Mouse (Mus musculus): ENCODE data around the gene Rtkn2. TPM values are rescaled to one million over a fixed set of nuclear protein-coding genes. Genes with fewer than 3 reads are reported as not detected.

Gene Rtkn2
- polyA plus RNA-seq, 1 experiment: 0.14 TPM

DNA sequence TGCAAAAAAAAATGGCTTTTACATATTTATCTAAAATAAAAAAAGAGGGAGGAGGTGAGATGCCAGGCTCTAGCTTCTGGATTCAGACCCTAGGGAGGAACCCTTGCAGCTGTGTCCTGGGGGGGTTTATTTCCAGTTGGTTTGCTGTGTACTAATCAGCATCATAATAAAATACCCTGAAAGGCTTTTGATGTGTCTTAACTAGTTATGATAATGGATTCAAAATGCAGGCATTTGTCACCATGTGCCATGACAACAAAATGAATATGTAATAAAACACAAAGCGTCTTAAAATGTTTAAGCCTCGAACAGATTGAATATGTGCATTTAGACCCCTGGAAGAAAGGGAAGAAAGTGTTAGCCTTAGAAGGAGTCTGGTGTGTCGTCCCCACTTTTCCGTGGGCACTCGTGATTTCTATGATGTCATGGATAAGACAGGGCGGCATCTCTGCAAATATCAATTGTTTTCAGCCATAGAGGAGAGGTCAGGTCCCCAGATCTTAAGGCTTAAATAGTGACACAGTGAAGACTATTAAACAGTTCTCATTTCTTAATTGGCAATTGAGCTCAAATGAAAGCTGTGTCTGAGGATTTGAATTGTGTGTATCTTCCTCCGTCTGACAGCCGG, 59.7 kb downstream of the Rtkn2 start:
- Histone ChIP-seq H3K4me3 (ENCODE audit: control insufficient read depth, low read depth, low read length) (no peak overlapping the region), H3K36me3 (ENCODE audit: control insufficient read depth, insufficient read depth, low read length) (no peaks in the 10 kb centered on the region), H3K27ac (ENCODE audit: control insufficient read depth, insufficient read depth, low read depth, low read length) (no peak overlapping the region), H3K27me3 (ENCODE audit: control insufficient read depth, insufficient read depth, low read length) (no peaks in the 10 kb centered on the region), H3K4me1 (ENCODE audit: control insufficient read depth, insufficient read depth, low read length) (no peaks in the 10 kb centered on the region; the same call in 1 of the 2 replicates)
- TF ChIP-seq CTCF (IDR thresholded peaks at IDR 0.05; ENCODE audit: control insufficient read depth, insufficient read depth, insufficient replicate concordance, low read depth, low read length): no peak
- TF ChIP-seq POLR2A (IDR thresholded peaks at IDR 0.05; ENCODE audit: control insufficient read depth, low read depth, low read length): no peak

DNA sequence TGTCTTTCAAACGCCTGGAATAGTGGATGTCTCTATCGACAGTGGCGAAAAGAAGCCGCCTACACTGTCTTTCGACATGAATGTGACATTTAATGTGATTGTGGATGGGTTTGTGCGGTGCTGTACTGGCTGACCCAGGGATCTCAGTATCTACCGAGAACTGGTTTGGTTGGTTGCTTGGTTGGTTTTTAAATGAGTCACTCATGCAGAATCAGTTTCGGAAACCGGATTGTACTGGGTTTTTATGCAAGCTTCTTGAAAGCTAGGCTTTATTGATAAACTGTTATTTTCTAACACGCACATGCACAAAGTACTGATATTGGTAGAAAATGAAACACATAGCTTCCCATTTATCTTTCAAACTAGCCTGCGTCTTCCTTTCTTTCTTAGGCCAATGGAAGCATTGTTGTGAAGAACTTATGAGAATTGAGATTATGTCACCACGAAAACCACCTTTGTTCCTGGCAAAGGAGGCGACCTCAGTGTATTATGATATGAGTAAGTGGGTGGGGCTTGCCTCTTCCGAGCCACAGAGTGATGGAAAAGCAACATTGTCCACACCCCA, 60.4 kb downstream of the Rtkn2 start:
- no peaks in the 10 kb centered on the region; the same call in 1 of the 2 replicates for H3K4me1 ChIP-seq (ENCODE audit: control insufficient read depth, insufficient read depth, low read length)
- TF ChIP-seq POLR2A (IDR thresholded peaks at IDR 0.05; ENCODE audit: control insufficient read depth, low read depth, low read length) (no peak), CTCF (IDR thresholded peaks at IDR 0.05; ENCODE audit: control insufficient read depth, insufficient read depth, insufficient replicate concordance, low read depth, low read length) (no peak)
- H3K27me3 ChIP-seq (ENCODE audit: control insufficient read depth, insufficient read depth, low read length): no peaks in the 10 kb centered on the region
- H3K36me3 ChIP-seq (ENCODE audit: control insufficient read depth, insufficient read depth, low read length): no peaks in the 10 kb centered on the region
- no peak overlapping the region for H3K4me3 ChIP-seq (ENCODE audit: control insufficient read depth, low read depth, low read length)
- no peak overlapping the region for H3K27ac ChIP-seq (ENCODE audit: control insufficient read depth, insufficient read depth, low read depth, low read length)

DNA sequence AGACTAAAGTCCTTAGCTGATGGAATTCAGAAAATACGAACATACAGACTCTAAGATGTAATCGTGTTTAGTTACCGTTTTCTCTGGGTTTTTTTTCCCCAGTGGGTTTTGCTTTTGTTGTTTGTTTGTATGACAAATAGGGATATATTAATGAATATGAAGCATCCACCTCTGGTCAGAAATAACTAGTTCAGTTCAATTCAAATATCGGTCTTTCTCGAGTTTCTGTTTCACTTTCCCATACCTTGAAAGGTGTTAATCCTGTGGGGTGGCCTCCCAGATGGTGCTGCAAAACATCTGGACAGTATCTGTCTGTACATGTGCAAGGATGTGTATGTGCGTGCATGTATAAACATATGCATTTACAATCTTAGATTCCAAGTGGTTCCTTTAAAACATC, 61.0 kb downstream of the Rtkn2 start:
- Histone ChIP-seq H3K4me3 (ENCODE audit: control insufficient read depth, low read depth, low read length) (no peak overlapping the region), H3K27ac (ENCODE audit: control insufficient read depth, insufficient read depth, low read depth, low read length) (no peak overlapping the region), H3K4me1 (ENCODE audit: control insufficient read depth, insufficient read depth, low read length) (no peaks in the 10 kb centered on the region; the same call in 1 of the 2 replicates), H3K36me3 (ENCODE audit: control insufficient read depth, insufficient read depth, low read length) (no peaks in the 10 kb centered on the region), H3K27me3 (ENCODE audit: control insufficient read depth, insufficient read depth, low read length) (no peaks in the 10 kb centered on the region)
- TF ChIP-seq POLR2A (IDR thresholded peaks at IDR 0.05; ENCODE audit: control insufficient read depth, low read depth, low read length) (no peak), CTCF (IDR thresholded peaks at IDR 0.05; ENCODE audit: control insufficient read depth, insufficient read depth, insufficient replicate concordance, low read depth, low read length) (no peak)

DNA sequence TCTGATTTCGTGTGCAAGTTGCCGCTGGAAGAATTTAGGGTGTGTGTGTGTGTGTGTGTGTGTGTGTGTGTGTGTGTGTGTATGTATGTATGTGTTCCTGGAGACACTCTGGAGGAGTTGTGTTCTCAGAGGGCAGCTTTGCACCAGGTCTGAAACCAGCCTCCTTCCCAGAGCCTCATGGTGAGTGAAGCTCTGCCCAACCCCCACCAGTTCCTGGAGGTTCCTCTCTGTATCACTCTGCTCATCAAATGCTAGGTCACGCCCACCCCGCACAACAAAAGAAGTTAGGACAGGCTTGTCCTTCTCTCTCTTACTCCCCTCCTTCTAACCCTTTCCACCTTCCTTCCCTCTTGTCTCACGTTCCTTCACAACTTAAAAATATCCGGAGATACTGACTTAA, 64.6 kb downstream of the Rtkn2 start:
- H3K36me3 ChIP-seq (ENCODE audit: control insufficient read depth, insufficient read depth, low read length): no peaks in the 10 kb centered on the region
- H3K4me3 ChIP-seq (ENCODE audit: control insufficient read depth, low read depth, low read length): no peak overlapping the region
- no peaks in the 10 kb centered on the region for H3K27me3 ChIP-seq (ENCODE audit: control insufficient read depth, insufficient read depth, low read length)

DNA sequence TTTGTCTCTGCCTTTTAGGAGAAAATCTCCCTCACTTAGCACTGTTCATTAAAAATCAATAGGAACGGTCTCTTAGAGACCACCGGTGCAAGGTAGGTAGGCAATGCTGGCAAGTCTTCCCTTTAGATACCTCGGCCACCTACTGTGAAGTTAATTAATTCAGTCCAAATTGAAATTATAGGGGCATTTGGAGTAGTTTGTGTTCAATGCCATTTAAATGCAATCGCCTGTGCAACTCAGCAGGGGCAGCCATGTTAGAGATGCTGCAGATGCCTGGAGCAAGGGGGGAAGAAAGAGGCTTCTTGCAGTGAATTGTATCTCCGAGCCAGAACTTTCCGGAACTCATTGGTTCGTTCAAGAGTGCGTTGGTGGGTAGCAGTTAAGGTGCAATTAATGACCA, 65.5 kb downstream of the Rtkn2 start:
- H3K4me3 ChIP-seq (ENCODE audit: control insufficient read depth, low read depth, low read length): no peak overlapping the region
- no peak overlapping the region for H3K27ac ChIP-seq (ENCODE audit: control insufficient read depth, insufficient read depth, low read depth, low read length)
- no peaks in the 10 kb centered on the region; the same call in 1 of the 2 replicates for H3K4me1 ChIP-seq (ENCODE audit: control insufficient read depth, insufficient read depth, low read length)
- H3K27me3 ChIP-seq (ENCODE audit: control insufficient read depth, insufficient read depth, low read length): no peaks in the 10 kb centered on the region
- H3K36me3 ChIP-seq (ENCODE audit: control insufficient read depth, insufficient read depth, low read length): no peaks in the 10 kb centered on the region
- TF ChIP-seq POLR2A (IDR thresholded peaks at IDR 0.05; ENCODE audit: control insufficient read depth, low read depth, low read length) (no peak), CTCF (IDR thresholded peaks at IDR 0.05; ENCODE audit: control insufficient read depth, insufficient read depth, insufficient replicate concordance, low read depth, low read length) (no peak)

More for the DNA sequence above, 64.6 kb downstream of the Rtkn2 start:
- TF ChIP-seq POLR2A (IDR thresholded peaks at IDR 0.05; ENCODE audit: control insufficient read depth, low read depth, low read length): no peak
- no peak for TF ChIP-seq CTCF (IDR thresholded peaks at IDR 0.05; ENCODE audit: control insufficient read depth, insufficient read depth, insufficient replicate concordance, low read depth, low read length)
- H3K27ac ChIP-seq (ENCODE audit: control insufficient read depth, insufficient read depth, low read depth, low read length): no peak overlapping the region
- H3K4me1 ChIP-seq (ENCODE audit: control insufficient read depth, insufficient read depth, low read length): no peaks in the 10 kb centered on the region; the same call in 1 of the 2 replicates

DNA sequence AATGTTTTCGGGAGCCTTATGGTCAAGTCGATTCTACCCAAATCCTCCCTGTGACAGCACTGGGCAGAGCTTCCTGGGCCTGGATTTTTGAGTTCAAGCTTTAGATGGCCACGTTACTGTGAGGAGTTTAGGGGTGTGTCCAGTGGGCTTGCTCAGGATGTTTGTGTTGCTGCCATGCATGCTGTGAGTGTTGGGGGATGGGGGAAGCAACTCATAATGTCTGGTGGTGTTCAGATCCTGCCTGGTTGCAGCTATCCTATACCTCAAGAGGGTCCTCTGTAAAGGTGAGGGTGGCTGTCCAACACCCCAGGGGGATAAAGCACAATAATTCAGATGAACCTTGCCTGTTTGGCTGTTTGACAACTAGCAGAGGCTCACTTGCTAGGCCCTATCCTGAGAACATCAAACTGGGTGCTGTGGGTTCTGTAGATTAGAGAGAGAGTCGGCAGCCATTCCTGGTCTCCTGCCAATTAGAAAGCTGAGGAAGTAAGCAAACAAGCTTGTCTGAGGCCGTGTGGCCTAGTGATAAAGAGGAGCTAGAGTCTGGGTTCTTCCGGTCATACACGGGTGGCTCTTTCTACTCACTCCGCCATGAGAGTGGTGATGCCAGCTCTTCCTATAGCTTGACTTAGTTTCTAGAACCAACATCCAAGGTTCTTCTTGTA, 69.4 kb downstream of the Rtkn2 start:
- no peaks in the 10 kb centered on the region for H3K36me3 ChIP-seq (ENCODE audit: control insufficient read depth, insufficient read depth, low read length)
- H3K4me3 ChIP-seq (ENCODE audit: control insufficient read depth, low read depth, low read length): no peak overlapping the region
- H3K27ac ChIP-seq (ENCODE audit: control insufficient read depth, insufficient read depth, low read depth, low read length): no peak overlapping the region
- TF ChIP-seq CTCF (IDR thresholded peaks at IDR 0.05; ENCODE audit: control insufficient read depth, insufficient read depth, insufficient replicate concordance, low read depth, low read length) (no peak), POLR2A (IDR thresholded peaks at IDR 0.05; ENCODE audit: control insufficient read depth, low read depth, low read length) (no peak)
- H3K4me1 ChIP-seq (ENCODE audit: control insufficient read depth, insufficient read depth, low read length): 0 out of 2 replicates have a peak, but pooled peaks cover 3% of the 10 kb centered on the region
- H3K27me3 ChIP-seq (ENCODE audit: control insufficient read depth, insufficient read depth, low read length): no peaks in the 10 kb centered on the region

DNA sequence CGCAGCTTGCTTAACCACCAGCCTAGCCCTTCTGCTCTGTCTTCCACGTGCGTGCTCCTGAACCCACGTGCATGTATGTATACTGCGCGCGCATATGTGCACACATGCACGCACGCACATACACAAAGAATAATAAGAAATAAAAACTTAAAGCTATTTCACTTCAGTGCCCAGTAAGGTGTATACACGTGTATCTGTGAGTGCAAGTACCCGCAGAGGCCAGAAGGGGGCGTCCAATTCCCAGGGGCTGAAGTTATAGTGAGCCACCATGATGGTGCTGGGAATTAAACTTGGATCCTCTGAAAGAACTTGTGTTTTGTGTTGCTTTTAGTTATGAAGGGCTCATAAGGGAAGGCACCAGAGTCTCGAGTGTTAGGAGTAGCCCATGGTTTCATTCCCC, 71.5 kb downstream of the Rtkn2 start:
- H3K4me1 ChIP-seq (ENCODE audit: control insufficient read depth, insufficient read depth, low read length): 0 out of 2 replicates have a peak, but pooled peaks cover 3% of the 10 kb centered on the region
- H3K27ac ChIP-seq (ENCODE audit: control insufficient read depth, insufficient read depth, low read depth, low read length): no peak overlapping the region
- H3K36me3 ChIP-seq (ENCODE audit: control insufficient read depth, insufficient read depth, low read length): no peaks in the 10 kb centered on the region
- H3K4me3 ChIP-seq (ENCODE audit: control insufficient read depth, low read depth, low read length): peak overlapping the region; percentile 49
- TF ChIP-seq CTCF (IDR thresholded peaks at IDR 0.05; ENCODE audit: control insufficient read depth, insufficient read depth, insufficient replicate concordance, low read depth, low read length): peak; percentile 51; the same call in 1 of the 2 replicates
- TF ChIP-seq POLR2A (IDR thresholded peaks at IDR 0.05; ENCODE audit: control insufficient read depth, low read depth, low read length): no peak
- H3K27me3 ChIP-seq (ENCODE audit: control insufficient read depth, insufficient read depth, low read length): no peaks in the 10 kb centered on the region

Measured in testis, adult 2 months (tissue).